Mouse (Mus musculus) embryo, embryonic 11 days (tissue): Measurements from ENCODE around the gene Lhfp.
A peak's percentile ranks its signal among the peaks of the same experiment; 100 is the strongest.

Experiments
- DNase-seq: peaks from one replicate; pipeline ENCODE4 v3.0.0-alpha.2; 2015

The Lhfp gene

GRCm38 (mm10) chr3:53284471-53285177 lies 243.3 kb downstream of the Lhfp start:
- DNase-seq = no peak

- DNase-seq = no peak
These were observed 247.3 kb downstream of the Lhfp start for GRCm38 (mm10) chr3:53288662-53289061.

- no peak for DNase-seq
These were observed 248.4 kb downstream of the Lhfp start for GRCm38 (mm10) chr3:53289589-53290219.

- no peak for DNase-seq
These were observed 249.9 kb downstream of the Lhfp start for GRCm38 (mm10) chr3:53291185-53291584.

- no peak for DNase-seq
These were observed 250.6 kb downstream of the Lhfp start for GRCm38 (mm10) chr3:53291945-53292344.

- no peak for DNase-seq
These were observed 251.1 kb downstream of the Lhfp start for GRCm38 (mm10) chr3:53292474-53292873.

- DNase-seq = no peak
These were observed 251.7 kb downstream of the Lhfp start for GRCm38 (mm10) chr3:53292979-53293378.

- peak; percentile 21 for DNase-seq
These were observed 252.6 kb downstream of the Lhfp start for GRCm38 (mm10) chr3:53293901-53294433.

GRCm38 (mm10) chr3:53294855-53295254 lies 253.5 kb downstream of the Lhfp start:
- DNase-seq = no peak

GRCm38 (mm10) chr3:53301866-53302265 lies 260.5 kb downstream of the Lhfp start:
- DNase-seq = no peak

- DNase-seq = no peak
These were observed 263.0 kb downstream of the Lhfp start for GRCm38 (mm10) chr3:53304123-53304900.

- DNase-seq = no peak
These were observed 264.5 kb downstream of the Lhfp start for GRCm38 (mm10) chr3:53305860-53306259.

GRCm38 (mm10) chr3:53308649-53309048 lies 267.3 kb downstream of the Lhfp start:
- no peak for DNase-seq

- no peak for DNase-seq
These were observed 268.8 kb downstream of the Lhfp start for GRCm38 (mm10) chr3:53310093-53310492.

GRCm38 (mm10) chr3:53310615-53311014 lies 269.3 kb downstream of the Lhfp start:
- DNase-seq = no peak
